Mouse (Mus musculus): ENCODE measurements around the gene Gm13889.

Gm13889 gene

DNA sequence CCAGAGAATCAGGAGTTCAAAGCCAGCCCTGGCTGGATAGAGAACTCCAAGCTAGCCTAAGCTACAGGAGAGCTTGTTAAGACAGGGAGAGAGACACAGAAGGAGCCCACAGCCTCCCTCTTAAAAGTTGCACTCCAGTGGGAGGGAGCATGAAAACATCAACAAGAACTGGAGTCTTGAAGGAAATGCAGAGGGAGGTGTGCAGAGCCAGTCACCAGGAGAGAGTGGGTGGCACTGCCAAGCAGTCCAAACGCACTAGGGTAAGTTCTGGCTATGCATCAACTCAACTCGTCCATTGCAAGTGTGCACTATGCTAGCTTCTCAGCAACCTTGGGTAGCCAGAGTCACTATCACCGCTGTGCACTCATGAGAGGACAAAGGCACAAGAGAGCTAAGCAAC lies 1.2 kb upstream of the Gm13889 start:
- DNase-seq (ENCODE audit: inconsistent age in 2 of 2, low spot score in 1 of 2), result no peak

DNA sequence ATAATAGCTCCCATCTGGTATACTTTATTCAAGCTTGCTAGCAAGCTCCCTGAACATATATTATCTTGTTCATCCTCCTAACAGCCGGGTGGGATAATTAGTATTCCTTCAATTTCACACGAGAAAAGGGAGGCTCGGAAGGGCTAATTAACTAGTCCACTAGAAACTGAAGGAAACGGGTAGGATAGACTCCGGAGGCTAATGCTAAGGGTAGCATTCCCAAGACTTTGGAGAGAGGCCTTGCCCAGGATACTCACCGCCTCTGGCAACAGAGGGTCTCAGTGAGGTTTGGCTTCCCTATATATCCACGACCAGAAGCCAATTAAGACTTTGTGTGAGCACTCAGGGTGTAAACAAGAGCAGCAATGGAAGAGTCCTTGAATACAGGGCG lies 779 bp upstream of the Gm13889 start:
- DNase-seq (ENCODE audit: inconsistent age in 2 of 2, low spot score in 1 of 2), result no peak

GRCm38 (mm10) chr2:93956331-93956801 lies 635 bp downstream of the Gm13889 start:
- DNase-seq (ENCODE audit: inconsistent age in 2 of 2, low spot score in 1 of 2), result peak; percentile 75 to 91

GRCm38 (mm10) chr2:93955886-93956285 lies 1.1 kb downstream of the Gm13889 start:
- no peak for DNase-seq (ENCODE audit: inconsistent age in 2 of 2, low spot score in 1 of 2)

DNA sequence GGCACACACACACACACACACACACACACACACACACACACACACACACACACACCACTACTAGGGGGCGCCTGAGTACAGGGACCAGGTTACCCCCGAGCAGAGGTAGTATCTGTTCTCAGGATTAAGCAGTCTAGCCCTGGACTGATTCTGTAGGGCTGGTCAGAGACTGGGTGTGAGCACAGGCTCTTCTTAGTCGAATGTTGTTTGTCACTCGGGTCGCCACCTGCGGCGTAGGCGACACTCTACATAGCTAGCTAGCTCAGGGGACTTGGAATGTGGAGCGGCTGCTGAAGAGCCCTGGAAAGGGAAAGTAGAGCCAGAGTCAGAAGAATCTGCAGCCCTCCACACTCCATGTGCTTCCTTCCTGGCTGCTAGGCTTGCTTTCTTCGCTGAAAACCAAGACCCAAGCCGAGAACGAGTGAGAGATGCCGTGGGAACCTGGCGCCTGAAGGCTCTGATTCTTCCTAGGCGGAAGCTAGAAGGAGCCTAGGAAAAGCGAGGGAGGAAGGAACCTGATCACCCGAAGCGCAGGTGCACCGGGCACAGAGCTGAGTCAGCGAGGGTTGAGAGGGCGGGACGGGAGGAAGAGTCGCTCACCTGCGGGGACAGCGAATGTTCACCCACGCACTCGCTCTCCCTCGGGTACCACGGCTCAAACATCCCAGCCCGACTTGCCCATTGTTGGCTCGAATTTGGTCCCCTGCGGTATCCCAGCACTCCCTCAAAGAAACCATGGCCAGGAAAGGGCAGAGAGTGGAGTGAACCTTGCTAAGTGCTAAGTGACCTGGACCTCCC lies 2.0 kb downstream of the Gm13889 start:
- peak in 1 of 2 experiments; percentile 54 for DNase-seq (ENCODE audit: inconsistent age in 2 of 2, low spot score in 1 of 2)

GRCm38 (mm10) chr2:93953726-93954125 lies 3.3 kb downstream of the Gm13889 start:
- DNase-seq (ENCODE audit: inconsistent age in 2 of 2, low spot score in 1 of 2), result no peak

DNA sequence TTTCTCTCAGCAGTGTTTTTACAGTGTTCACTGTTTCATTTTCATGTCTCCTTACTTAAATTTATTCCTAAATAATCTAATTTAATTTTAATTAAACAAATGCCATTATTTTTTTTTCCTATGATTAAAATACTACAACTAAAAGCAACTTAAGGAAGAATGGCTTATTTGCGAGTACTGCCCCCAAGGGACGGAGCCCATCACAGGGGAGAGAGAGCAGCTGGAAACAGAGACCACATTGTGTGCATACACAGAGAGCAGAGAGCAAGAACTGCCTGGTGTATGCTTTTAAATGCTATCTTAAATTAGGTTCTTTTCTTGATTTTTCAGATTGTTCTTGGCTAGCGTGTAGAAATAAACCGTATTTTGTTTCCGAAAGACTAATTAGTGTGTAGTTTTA lies 10.0 kb downstream of the Gm13889 start:
- no peak for DNase-seq (ENCODE audit: inconsistent age in 2 of 2, low spot score in 1 of 2)

GRCm38 (mm10) chr2:93944855-93945254 lies 12.1 kb downstream of the Gm13889 start:
- no peak for DNase-seq (ENCODE audit: inconsistent age in 2 of 2, low spot score in 1 of 2)

DNA sequence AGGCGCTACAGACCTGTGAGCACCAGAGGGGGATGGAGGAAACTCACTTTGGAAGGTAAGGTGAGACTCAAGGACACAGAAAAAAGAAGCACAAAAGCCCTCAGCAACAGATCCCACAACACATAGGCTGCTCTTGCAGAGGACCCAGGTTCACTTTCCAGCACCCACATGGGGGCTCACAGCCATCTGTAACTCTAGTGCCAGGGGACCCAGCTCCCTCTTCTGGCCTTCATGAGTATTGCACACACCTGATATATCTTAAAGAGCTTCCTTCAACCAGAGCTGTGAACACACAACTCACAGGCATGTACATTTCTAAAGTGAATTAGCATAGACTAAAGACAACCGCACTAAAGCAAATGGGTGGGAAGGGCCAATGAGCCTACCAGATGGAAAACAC lies 12.9 kb downstream of the Gm13889 start:
- no peak for DNase-seq (ENCODE audit: inconsistent age in 2 of 2, low spot score in 1 of 2)

DNA sequence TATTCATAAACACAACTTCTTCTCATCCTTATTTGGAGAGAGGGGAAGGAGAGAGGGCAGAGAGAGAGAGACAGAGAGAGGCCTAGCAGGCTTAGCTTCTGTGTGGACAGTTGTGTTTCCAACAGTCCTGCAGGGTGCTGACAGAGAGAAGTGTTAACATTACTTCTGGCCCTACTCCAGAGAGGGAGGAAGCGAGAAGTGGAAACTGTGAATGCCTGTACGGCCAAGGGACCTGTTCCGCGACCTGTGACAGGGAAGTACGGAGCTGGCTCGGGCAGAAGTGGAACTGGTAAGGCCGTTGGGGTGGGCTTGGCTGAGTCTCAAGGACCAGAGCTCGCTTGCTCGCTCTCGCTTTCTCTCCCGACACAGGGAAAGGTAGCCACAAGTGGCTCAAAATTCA lies 15.3 kb downstream of the Gm13889 start:
- peak in 1 of 2 experiments; percentile 34 for DNase-seq (ENCODE audit: inconsistent age in 2 of 2, low spot score in 1 of 2)

GRCm38 (mm10) chr2:93938534-93938933 lies 18.5 kb downstream of the Gm13889 start:
- DNase-seq (ENCODE audit: inconsistent age in 2 of 2, low spot score in 1 of 2), result no peak

GRCm38 (mm10) chr2:93928866-93929265 lies 28.1 kb downstream of the Gm13889 start:
- peak; percentile 33 to 77 for DNase-seq (ENCODE audit: inconsistent age in 2 of 2, low spot score in 1 of 2)

GRCm38 (mm10) chr2:93927701-93928437 lies 29.1 kb downstream of the Gm13889 start:
- peak; percentile 33 to 76 for DNase-seq (ENCODE audit: inconsistent age in 2 of 2, low spot score in 1 of 2)

GRCm38 (mm10) chr2:93926141-93926540 lies 30.9 kb downstream of the Gm13889 start:
- DNase-seq (ENCODE audit: inconsistent age in 2 of 2, low spot score in 1 of 2), result no peak

GRCm38 (mm10) chr2:93919093-93919492 lies 37.9 kb downstream of the Gm13889 start:
- peak in 1 of 2 experiments; percentile 75 for DNase-seq (ENCODE audit: inconsistent age in 2 of 2, low spot score in 1 of 2)

- DNase-seq (ENCODE audit: inconsistent age in 2 of 2, low spot score in 1 of 2), result no peak
These were observed 43.4 kb downstream of the Gm13889 start for GRCm38 (mm10) chr2:93913552-93913951.

- DNase-seq (ENCODE audit: inconsistent age in 2 of 2, low spot score in 1 of 2), result peak; percentile 31 to 72
These were observed 45.1 kb downstream of the Gm13889 start for GRCm38 (mm10) chr2:93911942-93912341.

DNA sequence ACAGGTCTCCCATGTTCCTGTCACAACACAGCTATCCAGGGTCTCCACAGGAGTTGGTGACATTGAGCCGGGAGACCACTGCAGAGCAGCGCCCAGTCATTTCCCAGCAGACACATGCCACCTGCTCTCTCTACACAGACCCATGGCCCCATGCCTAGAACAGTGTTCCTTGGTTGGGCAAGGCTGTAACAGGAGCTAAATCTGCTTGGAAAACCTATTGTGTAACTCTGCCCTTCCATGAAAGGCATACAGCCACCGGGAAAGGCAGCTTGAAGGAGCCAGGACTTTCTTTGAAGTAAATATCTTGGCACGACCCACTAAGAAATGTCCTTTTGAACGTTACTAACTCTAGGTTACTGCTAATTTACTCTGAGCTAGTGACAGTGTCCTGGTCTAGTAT lies 47.3 kb downstream of the Gm13889 start:
- DNase-seq (ENCODE audit: inconsistent age in 2 of 2, low spot score in 1 of 2), result peak; percentile 25 to 70

- peak; percentile 40 to 46 for DNase-seq (ENCODE audit: inconsistent age in 2 of 2, low spot score in 1 of 2)
These were observed 49.3 kb downstream of the Gm13889 start for GRCm38 (mm10) chr2:93907519-93908294.

- peak; percentile 30 to 63 for DNase-seq (ENCODE audit: inconsistent age in 2 of 2, low spot score in 1 of 2)
These were observed 50.7 kb downstream of the Gm13889 start for GRCm38 (mm10) chr2:93906316-93906715.
